ENCODE assay signal across 27 mouse cellular contexts in the genomic region with DNA sequence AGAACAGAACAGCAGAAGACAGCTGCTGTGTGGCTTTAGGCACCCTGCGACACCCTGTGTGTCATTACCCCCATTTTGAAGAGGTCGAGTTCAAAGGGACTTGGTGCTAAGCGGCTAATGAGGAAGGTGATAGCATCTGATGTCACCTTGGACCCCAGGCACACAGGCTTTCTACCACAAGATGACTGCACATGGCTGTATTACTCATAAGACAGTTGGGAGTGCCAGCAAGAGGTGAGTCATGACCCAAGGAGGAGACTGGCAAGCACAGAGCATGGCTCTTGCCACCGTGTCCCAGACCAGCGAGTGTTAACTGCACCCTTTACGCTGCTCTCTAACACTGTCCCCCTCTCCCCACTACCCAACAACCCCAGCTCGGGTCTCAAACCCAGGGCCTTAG. TPM values are rescaled to one million over a fixed set of nuclear protein-coding genes. Genes with fewer than 3 reads are reported as not detected.
DNase-seq lines count a peak whose midpoint lies in the region; TF ChIP-seq lines count a peak whose summit lies in the region.
"Had no signal": no experiment of that assay in that cellular context is flagged by ENCODE, and none has a peak within 500 bp of the region (broad histone marks: within the 10 kb centered on the region; RNA-seq: fewer than 3 reads in every experiment).

No protein-coding gene starts in this region.

- H3K9ac ChIP-seq in heart, adult 2 months (ENCODE audit: low read depth, low read length) = no peak overlapping the region
- H3K9ac ChIP-seq: forebrain, embryonic 13.5 days; liver, embryonic 13.5 days; lung, embryonic 14.5 days; neural tube, embryonic 13.5 days had no signal

- WGBS in forebrain, embryonic 10.5 days = 92% methylated on average over 7 of the region's 7 CpGs
- WGBS in heart, adult 2 months = 85% methylated on average over 7 of the region's 7 CpGs

- no peaks in the 10 kb centered on the region for H3K27me3 ChIP-seq in forebrain, embryonic 10.5 days (ENCODE audit: poor library complexity, severe bottlenecking)
- no peaks in the 10 kb centered on the region for H3K27me3 ChIP-seq in heart, adult 2 months (ENCODE audit: control insufficient read depth, insufficient read depth, low read length)
- H3K27me3 ChIP-seq: forebrain, embryonic 13.5 days; liver, embryonic 13.5 days; neural tube, embryonic 13.5 days had no signal

- H3K4me3 ChIP-seq in forebrain, embryonic 10.5 days = no peak overlapping the region
- no peak overlapping the region for H3K4me3 ChIP-seq in heart, adult 2 months
- H3K4me3 ChIP-seq: embryonic facial prominence, embryonic 10.5 days; forebrain, embryonic 13.5 days; heart, embryonic 10.5 days; liver, embryonic 13.5 days; neural tube, embryonic 13.5 days had no signal

- peak; percentile 82 for DNase-seq in heart, adult 11 months
- no peak for DNase-seq in heart, adult 9 months (ENCODE audit: low spot score in 2 of 2)
- DNase-seq in 416B (ENCODE audit: low read depth) = peak; percentile 90
- DNase-seq in adrenal gland, adult 8-10 months = peak; percentile 32
- peak; percentile 72 for DNase-seq in fibroblast of lung, adult 2 months (ENCODE audit: low read depth)
- DNase-seq in forebrain, embryonic 10.5 days (ENCODE audit: extremely low spot score, low spot score) = no peak
- DNase-seq in heart, adult 2 months = no peak
- DNase-seq: cerebellum, adult 8-10 months; gastrocnemius, postnatal 25 days; heart, postnatal 10 days; kidney, adult 8-10 months; kidney, postnatal 36 days; layer of hippocampus, adult 9-11 months; liver, embryonic 13.5 days; lung, embryonic 14.5 days; lung, postnatal 4 days; spleen, adult 18-20 months; thymus, adult 18-20 months had no signal

- H3K79me2 ChIP-seq in heart, adult 2 months (replicated peaks; ENCODE audit: control insufficient read depth, insufficient read depth, low read length) = no peaks in the 10 kb centered on the region

- H3K9me3 ChIP-seq in forebrain, embryonic 10.5 days = no peaks in the 10 kb centered on the region
- H3K9me3 ChIP-seq: embryonic facial prominence, embryonic 10.5 days; forebrain, embryonic 13.5 days; heart, embryonic 10.5 days; liver, embryonic 13.5 days; neural tube, embryonic 13.5 days had no signal

- TF ChIP-seq POLR2A in heart, adult 2 months (IDR thresholded peaks at IDR 0.05; ENCODE audit: insufficient read depth, low read depth, low read length) = no peak

- H3K4me1 ChIP-seq in forebrain, embryonic 10.5 days = no peaks in the 10 kb centered on the region
- H3K4me1 ChIP-seq in heart, adult 2 months (ENCODE audit: control insufficient read depth, insufficient read depth, low read length) = no peaks in the 10 kb centered on the region
- H3K4me1 ChIP-seq: embryonic facial prominence, embryonic 10.5 days; forebrain, embryonic 13.5 days; heart, embryonic 10.5 days; liver, embryonic 13.5 days; neural tube, embryonic 13.5 days had no signal

- peaks cover 92% of the 10 kb centered on the region for H3K36me3 ChIP-seq in forebrain, embryonic 10.5 days (replicated peaks)
- peaks cover 17% of the 10 kb centered on the region for H3K36me3 ChIP-seq in heart, adult 2 months (ENCODE audit: control insufficient read depth, insufficient read depth, low read length)

- no peak overlapping the region for H3K27ac ChIP-seq in forebrain, embryonic 10.5 days
- H3K27ac ChIP-seq in heart, adult 2 months = no peak overlapping the region
- H3K27ac ChIP-seq: embryonic facial prominence, embryonic 10.5 days; forebrain, embryonic 13.5 days; heart, embryonic 10.5 days; liver, embryonic 13.5 days; neural tube, embryonic 13.5 days had no signal

- intact Hi-C loops in heart, adult 2 months (cut with DNase I) = loop anchor here (5.0 kb wide), 1 partner anchor 56 kb away; no protein-coding TSS in a partner anchor

- TF ChIP-seq EP300 in heart, adult 2 months (IDR thresholded peaks at IDR 0.05; ENCODE audit: insufficient read depth, low read depth, low read length) = no peak

- TF ChIP-seq CTCF in heart, adult 2 months (IDR thresholded peaks at IDR 0.05) = no peak

RNA-seq across cellular contexts. Expression of a gene that starts 20.9 kb away (rescaled TPM):
- not detected for total RNA-seq in adrenal gland, adult 8-10 months (2022)
- 1.1 and 1.3 TPM in 2 replicates for polyA plus RNA-seq in forebrain, embryonic 10.5 days (2016; fragmentation: Nextera tagmentation; extraction: Ambion mirVana)
- total RNA-seq in heart, adult 2 months (2021) = not detected
- not detected in 2 replicates for polyA plus RNA-seq in heart, adult 2 months (2012; rRNA removed)
- total RNA-seq: common myeloid progenitor, adult 5-6 weeks; gastrocnemius, postnatal 25 days; heart, postnatal 10 days; monocyte, adult 5-6 weeks had no signal
- polyA plus RNA-seq: limb, embryonic 11.5 days; liver, embryonic 13.5 days; lung, embryonic 14.5 days; stomach, embryonic 14.5 days; urinary bladder, adult 2 months had no signal

RNA-seq across cellular contexts. Expression of a gene that starts 21.8 kb away (rescaled TPM):
- under 1 TPM in 1 of 4 experiments, not detected in 3; 0.10 TPM for total RNA-seq in adrenal gland, adult 8-10 months (2022)
- polyA plus RNA-seq in forebrain, embryonic 10.5 days (2016; fragmentation: Nextera tagmentation; extraction: Ambion mirVana) = 2.9 and 3.3 TPM in 2 replicates
- total RNA-seq in heart, adult 2 months (2021) = under 1 TPM; 0.07 to 0.13 TPM
- 0.23 and 0.44 TPM in 2 replicates for polyA plus RNA-seq in heart, adult 2 months (2012; rRNA removed)
- total RNA-seq: common myeloid progenitor, adult 5-6 weeks; gastrocnemius, postnatal 25 days; monocyte, adult 5-6 weeks had no signal

RNA-seq across cellular contexts. Expression of a gene that starts 28.2 kb away (rescaled TPM):
- 100 to 1,000 TPM; 363 to 446 (median 399) TPM for total RNA-seq in adrenal gland, adult 8-10 months (2022)
- polyA plus RNA-seq in forebrain, embryonic 10.5 days (2016; fragmentation: Nextera tagmentation; extraction: Ambion mirVana) = 104 and 109 TPM in 2 replicates
- 1,000 to 10,000 TPM; 1,174 to 1,333 TPM for total RNA-seq in heart, adult 2 months (2021)
- 367 and 592 TPM in 2 replicates for polyA plus RNA-seq in heart, adult 2 months (2012; rRNA removed)

RNA-seq across cellular contexts. Expression of a gene that starts 28.3 kb away (rescaled TPM):
- total RNA-seq in adrenal gland, adult 8-10 months (2022) = 100 to 1,000 TPM; 412 to 817 (median 632) TPM
- 111 and 112 TPM in 2 replicates for polyA plus RNA-seq in forebrain, embryonic 10.5 days (2016; fragmentation: Nextera tagmentation; extraction: Ambion mirVana)
- 1,000 to 10,000 TPM; 1,981 to 2,338 TPM for total RNA-seq in heart, adult 2 months (2021)
- 1,187 and 1,731 TPM in 2 replicates for polyA plus RNA-seq in heart, adult 2 months (2012; rRNA removed)

RNA-seq across cellular contexts. Expression of a gene that starts 53.3 kb away (rescaled TPM):
- 10 to 100 TPM; 12.9 to 19.7 (median 18.0) TPM for total RNA-seq in adrenal gland, adult 8-10 months (2022)
- 379 and 391 TPM in 2 replicates for polyA plus RNA-seq in forebrain, embryonic 10.5 days (2016; fragmentation: Nextera tagmentation; extraction: Ambion mirVana)
- 1 to 10 TPM; 2.3 to 3.8 TPM for total RNA-seq in heart, adult 2 months (2021)
- 3.3 and 4.2 TPM in 2 replicates for polyA plus RNA-seq in heart, adult 2 months (2012; rRNA removed)

Comparison
In these comparisons a context has a peak if more than half of its experiments do, and no peak if none do; other contexts are left out.
1. DNase-seq: peak in heart, adult 11 months (single experiment), 416B (single experiment), adrenal gland, adult 8-10 months (single experiment) and fibroblast of lung, adult 2 months (single experiment); none in heart, adult 9 months (0 of 2), forebrain, embryonic 10.5 days (single experiment) and heart, adult 2 months (0 of 2).